Mouse (Mus musculus): Measurements from ENCODE around the gene Usp34. TPM values are rescaled to one million over a fixed set of nuclear protein-coding genes. Genes with fewer than 3 reads are reported as not detected.

The Usp34 gene
- polyA plus RNA-seq, 1 experiment from 2014 or later = 24.9 TPM

GRCm38 (mm10) chr11:23364348-23364747 lies 57.7 kb downstream of the Usp34 start:
- H3K4me2 ChIP-seq = no peak overlapping the region
- no peaks in the 10 kb centered on the region for H3K9me3 ChIP-seq
- WGBS = 84% methylated on average over 3 of the region's 3 CpGs
- H3K27me3 ChIP-seq = no peaks in the 10 kb centered on the region
- no peak overlapping the region for H3K27ac ChIP-seq
- no peaks in the 10 kb centered on the region for H3K4me1 ChIP-seq
- no peak for ATAC-seq (ENCODE audit: insufficient number of reproducible peaks, low FRiP score, low TSS enrichment, low read depth)
- H3K36me3 ChIP-seq = peaks cover 24% of the 10 kb centered on the region
- no peak overlapping the region for H3K4me3 ChIP-seq
- no peak overlapping the region for H3K9ac ChIP-seq

DNA sequence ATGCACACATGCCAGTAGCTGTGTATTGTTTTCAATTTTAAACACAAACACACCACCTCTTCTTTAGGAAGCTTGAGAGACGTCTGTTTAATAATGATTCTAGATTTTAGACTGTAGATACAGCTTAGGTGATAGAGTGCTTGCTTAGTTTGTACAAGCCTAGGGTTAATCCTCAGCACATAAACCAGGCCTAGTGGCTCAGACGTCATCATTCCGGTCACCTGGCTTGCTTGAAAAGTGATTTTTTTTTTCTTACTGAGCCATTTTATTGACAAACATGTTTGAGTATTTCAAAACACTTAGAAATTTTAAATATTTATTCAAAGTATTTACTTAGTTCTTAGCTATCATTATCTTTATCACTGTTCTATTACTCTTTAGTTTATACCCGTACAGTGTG lies 65.3 kb downstream of the Usp34 start:
- Histone ChIP-seq H3K27ac (no peak overlapping the region), H3K4me2 (no peak overlapping the region), H3K4me3 (no peak overlapping the region), H3K9me3 (no peaks in the 10 kb centered on the region), H3K9ac (no peak overlapping the region), H3K36me3 (peaks cover 28% of the 10 kb centered on the region), H3K27me3 (no peaks in the 10 kb centered on the region), H3K4me1 (no peaks in the 10 kb centered on the region)
- WGBS = 83% methylated on average over 4 of the region's 4 CpGs
- no peak for ATAC-seq (ENCODE audit: insufficient number of reproducible peaks, low FRiP score, low TSS enrichment, low read depth)

GRCm38 (mm10) chr11:23372490-23372889 lies 65.8 kb downstream of the Usp34 start:
- peaks cover 31% of the 10 kb centered on the region for H3K36me3 ChIP-seq
- no peak for ATAC-seq (ENCODE audit: insufficient number of reproducible peaks, low FRiP score, low TSS enrichment, low read depth)

DNA sequence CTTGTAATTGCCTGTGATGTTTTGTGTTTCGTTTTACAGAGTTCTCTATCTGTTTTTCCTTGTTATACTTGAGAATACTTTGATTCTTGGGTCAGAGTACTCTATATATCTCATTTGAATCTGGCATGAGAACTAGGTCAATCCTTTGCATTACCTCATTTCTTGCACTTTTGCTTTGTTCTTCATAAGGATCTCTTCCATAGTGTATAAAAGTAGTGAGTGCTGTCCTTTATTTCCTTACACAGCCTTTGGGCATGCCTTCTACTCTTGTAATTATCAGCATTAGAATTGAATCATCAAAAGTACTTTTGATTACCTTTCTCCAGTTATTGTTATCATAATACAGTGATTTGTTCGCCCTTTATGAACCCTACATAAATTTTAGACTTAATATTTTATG lies 73.4 kb downstream of the Usp34 start:
- Histone ChIP-seq H3K4me1 (no peaks in the 10 kb centered on the region), H3K4me2 (no peak overlapping the region), H3K9me3 (no peaks in the 10 kb centered on the region), H3K27me3 (no peaks in the 10 kb centered on the region), H3K9ac (no peak overlapping the region), H3K27ac (no peak overlapping the region), H3K36me3 (peaks cover 26% of the 10 kb centered on the region), H3K4me3 (no peak overlapping the region)
- no peak for ATAC-seq (ENCODE audit: insufficient number of reproducible peaks, low FRiP score, low TSS enrichment, low read depth)
- WGBS = 83% methylated on average over 2 of the region's 2 CpGs

More at GRCm38 (mm10) chr11:23372490-23372889, 65.8 kb downstream of the Usp34 start:
- Histone ChIP-seq H3K27me3 (no peaks in the 10 kb centered on the region), H3K9me3 (no peaks in the 10 kb centered on the region), H3K4me1 (no peaks in the 10 kb centered on the region), H3K4me3 (no peak overlapping the region), H3K27ac (no peak overlapping the region), H3K4me2 (no peak overlapping the region), H3K9ac (no peak overlapping the region)

DNA sequence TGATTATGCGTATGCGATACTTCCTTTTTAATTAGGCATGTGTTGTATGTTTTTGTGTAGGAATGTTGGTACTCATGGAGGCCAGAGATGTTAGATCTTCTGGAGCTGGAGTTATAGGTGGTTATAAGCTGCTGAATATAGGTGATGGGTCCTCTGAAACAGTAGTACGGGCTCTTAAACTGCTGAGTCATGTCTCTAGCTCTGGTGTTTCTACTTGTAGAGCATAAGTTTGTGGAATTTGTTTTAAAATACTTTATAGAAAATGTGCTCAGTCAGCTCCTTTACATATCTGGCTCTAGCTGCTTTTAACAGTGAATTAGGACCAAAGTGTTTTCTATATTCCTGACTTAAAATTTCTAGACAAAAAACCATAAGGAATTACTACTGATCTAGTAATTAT lies 73.9 kb downstream of the Usp34 start:
- peaks cover 24% of the 10 kb centered on the region for H3K36me3 ChIP-seq
- no peaks in the 10 kb centered on the region for H3K9me3 ChIP-seq
- H3K27ac ChIP-seq = no peak overlapping the region
- H3K9ac ChIP-seq = no peak overlapping the region
- no peaks in the 10 kb centered on the region for H3K27me3 ChIP-seq
- no peaks in the 10 kb centered on the region for H3K4me1 ChIP-seq
- H3K4me3 ChIP-seq = no peak overlapping the region
- no peak for ATAC-seq (ENCODE audit: insufficient number of reproducible peaks, low FRiP score, low TSS enrichment, low read depth)
- WGBS = 86% methylated on average over 3 of the region's 3 CpGs
- no peak overlapping the region for H3K4me2 ChIP-seq

DNA sequence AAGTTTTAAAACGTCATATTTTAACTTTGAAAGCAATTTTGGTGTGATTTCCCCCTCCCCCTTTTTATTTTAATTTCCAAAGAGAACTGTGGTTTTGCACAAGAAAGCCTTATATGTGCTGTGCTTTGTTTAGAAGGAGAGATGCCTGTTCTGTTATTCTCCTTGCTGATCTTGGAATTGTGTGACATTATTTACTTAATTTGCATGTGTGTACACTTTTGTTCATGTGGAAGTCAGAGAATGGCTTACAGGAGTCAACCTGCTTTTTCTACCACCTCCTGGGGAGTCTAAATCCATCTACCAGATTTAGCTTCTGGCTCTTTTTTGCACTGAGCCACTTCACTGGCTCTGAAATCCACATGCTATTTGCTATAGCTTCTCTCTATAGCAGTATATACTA lies 76.1 kb downstream of the Usp34 start:
- Histone ChIP-seq H3K4me1 (no peaks in the 10 kb centered on the region), H3K36me3 (peaks cover 20% of the 10 kb centered on the region), H3K9ac (no peak overlapping the region), H3K9me3 (no peaks in the 10 kb centered on the region), H3K27ac (no peak overlapping the region), H3K4me3 (no peak overlapping the region), H3K27me3 (no peaks in the 10 kb centered on the region), H3K4me2 (no peak overlapping the region)
- WGBS = 66% methylated on average over 1 of the region's 1 CpGs
- ATAC-seq (ENCODE audit: insufficient number of reproducible peaks, low FRiP score, low TSS enrichment, low read depth) = no peak

- no peak overlapping the region for H3K9ac ChIP-seq
- H3K27ac ChIP-seq = no peak overlapping the region
- peaks cover 40% of the 10 kb centered on the region for H3K36me3 ChIP-seq
- H3K27me3 ChIP-seq = no peaks in the 10 kb centered on the region
- no peaks in the 10 kb centered on the region for H3K4me1 ChIP-seq
- ATAC-seq (ENCODE audit: insufficient number of reproducible peaks, low FRiP score, low TSS enrichment, low read depth) = no peak
- 93% methylated on average over 1 of the region's 1 CpGs for WGBS
- no peak overlapping the region for H3K4me2 ChIP-seq
- H3K9me3 ChIP-seq = no peaks in the 10 kb centered on the region
- H3K4me3 ChIP-seq = no peak overlapping the region
Measured at GRCm38 (mm10) chr11:23389649-23390048, 83.0 kb downstream of the Usp34 start.

GRCm38 (mm10) chr11:23392567-23392966 lies 85.9 kb downstream of the Usp34 start:
- Histone ChIP-seq H3K4me2 (no peak overlapping the region), H3K4me1 (no peaks in the 10 kb centered on the region), H3K4me3 (no peak overlapping the region), H3K9me3 (no peaks in the 10 kb centered on the region), H3K27me3 (no peaks in the 10 kb centered on the region), H3K27ac (no peak overlapping the region), H3K9ac (no peak overlapping the region), H3K36me3 (peaks cover 62% of the 10 kb centered on the region)
- no peak for ATAC-seq (ENCODE audit: insufficient number of reproducible peaks, low FRiP score, low TSS enrichment, low read depth)

GRCm38 (mm10) chr11:23396608-23397007 lies 89.9 kb downstream of the Usp34 start:
- no peak overlapping the region for H3K4me2 ChIP-seq
- no peak for ATAC-seq (ENCODE audit: insufficient number of reproducible peaks, low FRiP score, low TSS enrichment, low read depth)
- H3K4me3 ChIP-seq = no peak overlapping the region
- WGBS = 91% methylated on average over 4 of the region's 4 CpGs
- no peaks in the 10 kb centered on the region for H3K9me3 ChIP-seq
- H3K36me3 ChIP-seq = peaks cover 64% of the 10 kb centered on the region
- no peaks in the 10 kb centered on the region for H3K4me1 ChIP-seq
- H3K9ac ChIP-seq = no peak overlapping the region
- no peak overlapping the region for H3K27ac ChIP-seq
- H3K27me3 ChIP-seq = no peaks in the 10 kb centered on the region

DNA sequence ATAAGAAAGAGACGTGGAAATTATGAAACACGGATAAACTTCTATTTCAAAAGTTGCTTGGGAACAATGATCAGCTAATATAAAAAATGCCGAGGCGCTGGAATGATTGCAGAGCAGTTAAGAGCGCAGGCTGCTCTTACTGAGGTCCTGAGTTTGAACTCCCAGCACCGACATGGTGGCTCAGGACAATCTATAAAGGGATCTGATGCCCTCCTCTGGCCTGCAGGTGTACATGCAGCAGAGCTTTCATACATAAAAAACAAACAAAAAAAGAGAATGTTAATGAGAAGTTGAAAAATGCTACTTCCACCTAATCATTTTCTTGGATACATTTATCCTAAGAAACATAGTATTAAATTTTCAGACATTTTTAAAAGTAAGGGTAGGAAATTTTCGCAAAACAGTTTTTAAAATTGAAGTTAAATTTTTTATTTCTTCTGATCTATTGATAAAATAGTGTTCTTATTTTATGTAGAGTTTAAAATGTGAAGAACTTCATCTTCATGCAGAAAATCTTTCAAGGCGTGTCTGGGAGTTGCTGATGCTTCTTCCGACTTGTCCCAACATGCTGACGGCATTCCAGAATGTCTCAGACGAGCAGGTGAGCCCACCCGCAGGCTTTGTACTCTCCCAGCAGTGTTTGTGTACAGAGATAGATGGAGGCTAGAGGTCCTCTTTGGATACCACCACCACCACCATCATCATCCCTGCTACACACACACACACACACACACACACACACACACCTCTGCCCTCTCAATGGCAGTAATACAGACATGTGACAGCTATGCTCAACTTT lies 94.5 kb downstream of the Usp34 start:
- ATAC-seq (ENCODE audit: insufficient number of reproducible peaks, low FRiP score, low TSS enrichment, low read depth) = no peak
- 80% methylated on average over 12 of the region's 12 CpGs for WGBS
- H3K36me3 ChIP-seq = peaks cover 52% of the 10 kb centered on the region

GRCm38 (mm10) chr11:23428301-23428700 lies 121.6 kb downstream of the Usp34 start:
- Histone ChIP-seq H3K9me3 (no peaks in the 10 kb centered on the region), H3K9ac (no peak overlapping the region), H3K36me3 (peaks cover 46% of the 10 kb centered on the region), H3K4me2 (no peak overlapping the region), H3K27ac (no peak overlapping the region), H3K27me3 (no peaks in the 10 kb centered on the region), H3K4me1 (no peaks in the 10 kb centered on the region), H3K4me3 (no peak overlapping the region)
- WGBS = 95% methylated on average over 6 of the region's 6 CpGs
- ATAC-seq (ENCODE audit: insufficient number of reproducible peaks, low FRiP score, low TSS enrichment, low read depth) = no peak

More for the DNA sequence above, 94.5 kb downstream of the Usp34 start:
- Histone ChIP-seq H3K9me3 (no peaks in the 10 kb centered on the region), H3K27me3 (no peaks in the 10 kb centered on the region), H3K27ac (no peak overlapping the region), H3K4me1 (no peaks in the 10 kb centered on the region), H3K4me3 (no peak overlapping the region), H3K9ac (no peak overlapping the region), H3K4me2 (no peak overlapping the region)

- Histone ChIP-seq H3K9ac (no peak overlapping the region), H3K27me3 (no peaks in the 10 kb centered on the region), H3K9me3 (no peaks in the 10 kb centered on the region), H3K27ac (no peak overlapping the region), H3K4me2 (no peak overlapping the region), H3K4me3 (no peak overlapping the region), H3K36me3 (peaks cover 51% of the 10 kb centered on the region), H3K4me1 (no peaks in the 10 kb centered on the region)
- ATAC-seq (ENCODE audit: insufficient number of reproducible peaks, low FRiP score, low TSS enrichment, low read depth) = no peak
- WGBS = 89% methylated on average over 2 of the region's 2 CpGs
Measured at GRCm38 (mm10) chr11:23430013-23430412, 123.3 kb downstream of the Usp34 start.

GRCm38 (mm10) chr11:23436076-23436475 lies 129.4 kb downstream of the Usp34 start:
- no peak overlapping the region for H3K9ac ChIP-seq
- no peak overlapping the region for H3K4me3 ChIP-seq
- H3K36me3 ChIP-seq = peaks cover 60% of the 10 kb centered on the region
- no peak overlapping the region for H3K27ac ChIP-seq
- no peaks in the 10 kb centered on the region for H3K27me3 ChIP-seq
- WGBS = 68% methylated on average over 2 of the region's 2 CpGs
- no peaks in the 10 kb centered on the region for H3K4me1 ChIP-seq
- no peaks in the 10 kb centered on the region for H3K9me3 ChIP-seq
- no peak overlapping the region for H3K4me2 ChIP-seq
- no peak for ATAC-seq (ENCODE audit: insufficient number of reproducible peaks, low FRiP score, low TSS enrichment, low read depth)
